8 mouse cellular contexts compared by ENCODE assay signal in genomic region chr8:84237542-84238229, GRCm38 (mm10). TPM values are rescaled to one million over a fixed set of nuclear protein-coding genes. Genes with fewer than 3 reads are reported as not detected.
A peak's percentile ranks its signal among the peaks of the same experiment; 100 is the strongest.
DNase-seq lines count a peak whose midpoint lies in the region; ATAC-seq and TF ChIP-seq lines count a peak whose summit lies in the region.

No protein-coding gene starts in this region.

- peak overlapping the region; percentile 94 for H3K27ac ChIP-seq in heart, adult 2 months
- H3K27ac ChIP-seq in brown adipose tissue, adult 24 weeks (replicated peaks; ENCODE audit: low read depth, low read length): peak overlapping the region; percentile 77
- peak overlapping the region; percentile 98 for H3K27ac ChIP-seq in hindbrain, embryonic 10.5 days
- peak overlapping the region; percentile 85 for H3K27ac ChIP-seq in lung, embryonic 15.5 days
- peak overlapping the region; percentile 71 for H3K27ac ChIP-seq in stomach, embryonic 16.5 days (ENCODE audit: low read length)

- TF ChIP-seq CTCF in heart, adult 2 months (IDR thresholded peaks at IDR 0.05): no peak

- peaks cover 9% of the 10 kb centered on the region for H3K4me1 ChIP-seq in heart, adult 2 months (ENCODE audit: control insufficient read depth, insufficient read depth, low read length)
- H3K4me1 ChIP-seq in brown adipose tissue, adult 24 weeks (ENCODE audit: control insufficient read depth, insufficient read depth, insufficient read length, low read length): peaks cover 8% of the 10 kb centered on the region; the same call in 1 of the 2 replicates
- H3K4me1 ChIP-seq in hindbrain, embryonic 10.5 days (replicated peaks): peaks cover 28% of the 10 kb centered on the region
- peaks cover 24% of the 10 kb centered on the region for H3K4me1 ChIP-seq in lung, embryonic 15.5 days
- peaks cover 9% of the 10 kb centered on the region for H3K4me1 ChIP-seq in stomach, embryonic 16.5 days (ENCODE audit: control insufficient read depth, insufficient read depth, low read length)

- H3K4me2 ChIP-seq in lung, embryonic 15.5 days: peak overlapping the region; percentile 77
- H3K4me2 ChIP-seq in stomach, embryonic 16.5 days (ENCODE audit: low read depth, low read length): peak overlapping the region; percentile 73

- H3K9ac ChIP-seq in heart, adult 2 months (ENCODE audit: low read depth, low read length): peak overlapping the region; percentile 74
- peak overlapping the region; percentile 67 for H3K9ac ChIP-seq in lung, embryonic 15.5 days
- peak overlapping the region; percentile 87 for H3K9ac ChIP-seq in stomach, embryonic 16.5 days (ENCODE audit: low read length)

- ATAC-seq in lung, embryonic 15.5 days (ENCODE audit: borderline replicate concordance, extremely low read depth, low FRiP score, low TSS enrichment): no peak
- no peak for ATAC-seq in stomach, embryonic 16.5 days (ENCODE audit: insufficient read depth, low FRiP score)

- no peak for TF ChIP-seq EP300 in heart, adult 2 months (IDR thresholded peaks at IDR 0.05; ENCODE audit: insufficient read depth, low read depth, low read length)

- H3K27me3 ChIP-seq in heart, adult 2 months (ENCODE audit: control insufficient read depth, insufficient read depth, low read length): no peaks in the 10 kb centered on the region
- no peaks in the 10 kb centered on the region for H3K27me3 ChIP-seq in hindbrain, embryonic 10.5 days (ENCODE audit: insufficient read depth, poor library complexity, severe bottlenecking)
- H3K27me3 ChIP-seq in lung, embryonic 15.5 days: no peaks in the 10 kb centered on the region
- no peaks in the 10 kb centered on the region for H3K27me3 ChIP-seq in stomach, embryonic 16.5 days (ENCODE audit: control insufficient read depth, insufficient read depth, low read length)

- H3K9me3 ChIP-seq in hindbrain, embryonic 10.5 days: no peaks in the 10 kb centered on the region
- no peaks in the 10 kb centered on the region for H3K9me3 ChIP-seq in lung, embryonic 15.5 days
- no peaks in the 10 kb centered on the region for H3K9me3 ChIP-seq in stomach, embryonic 16.5 days (replicated peaks; ENCODE audit: control insufficient read depth, low read length)

- H3K4me3 ChIP-seq in heart, adult 2 months: peak overlapping the region; percentile 54
- peak overlapping the region; percentile 72 for H3K4me3 ChIP-seq in brown adipose tissue, adult 24 weeks (ENCODE audit: insufficient read depth, low read depth, low read length)
- H3K4me3 ChIP-seq in hindbrain, embryonic 10.5 days: peak overlapping the region; percentile 98
- peak overlapping the region; percentile 85 for H3K4me3 ChIP-seq in lung, embryonic 15.5 days
- peak overlapping the region; percentile 91 for H3K4me3 ChIP-seq in stomach, embryonic 16.5 days (replicated peaks; ENCODE audit: low read length)

- no peak for DNase-seq in heart, adult 2 months
- DNase-seq in heart, adult 8-10 months (ENCODE audit: low spot score): no peak
- no peak for DNase-seq in hindbrain, embryonic 10.5 days (ENCODE audit: low spot score)
- DNase-seq in c-Kit-positive CD71-positive TER-119-positive erythroid progenitor cells, embryonic 14.5 days (ENCODE audit: low spot score): no peak
- DNase-seq in right cerebral cortex, postnatal 10 days (ENCODE audit: low spot score in 2 of 2): no peak

- H3K36me3 ChIP-seq in heart, adult 2 months (ENCODE audit: control insufficient read depth, insufficient read depth, low read length): no peaks in the 10 kb centered on the region
- H3K36me3 ChIP-seq in hindbrain, embryonic 10.5 days: peaks cover 23% of the 10 kb centered on the region
- H3K36me3 ChIP-seq in lung, embryonic 15.5 days: peaks cover 12% of the 10 kb centered on the region; the same call in 1 of the 2 replicates
- H3K36me3 ChIP-seq in stomach, embryonic 16.5 days (ENCODE audit: control insufficient read depth, insufficient read depth, low read length): 0 out of 2 replicates have a peak, but pooled peaks cover 4% of the 10 kb centered on the region

- TF ChIP-seq POLR2A in heart, adult 2 months (IDR thresholded peaks at IDR 0.05; ENCODE audit: insufficient read depth, low read depth, low read length): no peak; the same call in 1 of the 2 replicates

- peaks cover 2% of the 10 kb centered on the region; the same call in 1 of the 2 replicates for H3K79me2 ChIP-seq in heart, adult 2 months (replicated peaks; ENCODE audit: control insufficient read depth, insufficient read depth, low read length)

- WGBS in heart, adult 2 months: 12% methylated on average over 19 of the region's 19 CpGs
- WGBS in hindbrain, embryonic 10.5 days: 22% methylated on average over 19 of the region's 19 CpGs
- 14% methylated on average over 19 of the region's 19 CpGs for WGBS in lung, embryonic 15.5 days
- 13% methylated on average over 19 of the region's 19 CpGs for WGBS in stomach, embryonic 16.5 days

- intact Hi-C loops in heart, adult 2 months (cut with DNase I): loop anchor here (1.0 to 2.0 kb wide), 2 partner anchors 12 to 19 kb away; partner anchors contain the start of genes D8Ertd738e and Mri1

RNA-seq across cellular contexts. Expression of gene Zswim4, which starts 0.8 kb away (rescaled TPM):
- 1 to 10 TPM; 6.8 to 8.2 TPM for total RNA-seq in heart, adult 2 months (2021)
- polyA plus RNA-seq in heart, adult 2 months (2012; rRNA removed): 7.6 and 10.4 TPM in 2 replicates
- total RNA-seq in heart, adult 8-10 months (2022): 1 to 10 TPM; 6.6 to 8.0 (median 7.2) TPM
- polyA plus RNA-seq in brown adipose tissue, adult 24 weeks (2012; ENCODE audit: insufficient read depth, insufficient read length, missing spikeins): 2.7 and 2.8 TPM in 2 replicates
- 36.9 and 53.5 TPM in 2 replicates for polyA plus RNA-seq in hindbrain, embryonic 10.5 days (2016; fragmentation: Nextera tagmentation; extraction: Ambion mirVana)
- 13.6 and 14.2 TPM in 2 replicates for polyA plus RNA-seq in lung, embryonic 15.5 days (2015; fragmentation: Nextera tagmentation; extraction: Ambion mirVana)
- polyA plus RNA-seq in stomach, embryonic 16.5 days (2015; fragmentation: Nextera tagmentation; extraction: Ambion mirVana): 9.7 and 10.5 TPM in 2 replicates

RNA-seq across cellular contexts. Expression of gene D8Ertd738e, which starts 11.8 kb away (rescaled TPM):
- 100 to 1,000 TPM; 206 to 249 TPM for total RNA-seq in heart, adult 2 months (2021)
- polyA plus RNA-seq in heart, adult 2 months (2012; rRNA removed): 144 and 158 TPM in 2 replicates
- total RNA-seq in heart, adult 8-10 months (2022): 100 to 1,000 TPM; 165 to 232 (median 189) TPM
- 245 and 259 TPM in 2 replicates for polyA plus RNA-seq in brown adipose tissue, adult 24 weeks (2012; ENCODE audit: insufficient read depth, insufficient read length, missing spikeins)
- polyA plus RNA-seq in hindbrain, embryonic 10.5 days (2016; fragmentation: Nextera tagmentation; extraction: Ambion mirVana): 386 TPM in 2 replicates
- polyA plus RNA-seq in lung, embryonic 15.5 days (2015; fragmentation: Nextera tagmentation; extraction: Ambion mirVana): 320 and 350 TPM in 2 replicates
- 271 and 289 TPM in 2 replicates for polyA plus RNA-seq in stomach, embryonic 16.5 days (2015; fragmentation: Nextera tagmentation; extraction: Ambion mirVana)

RNA-seq across cellular contexts. Expression of gene Mri1, which starts 19.4 kb away (rescaled TPM):
- total RNA-seq in heart, adult 2 months (2021): 10 to 100 TPM; 10.8 to 12.0 TPM
- polyA plus RNA-seq in heart, adult 2 months (2012; rRNA removed): 13.6 and 20.8 TPM in 2 replicates
- 10 to 100 TPM; 10.5 to 15.0 (median 12.5) TPM for total RNA-seq in heart, adult 8-10 months (2022)
- 12.9 and 13.0 TPM in 2 replicates for polyA plus RNA-seq in brown adipose tissue, adult 24 weeks (2012; ENCODE audit: insufficient read depth, insufficient read length, missing spikeins)
- 65.3 and 72.1 TPM in 2 replicates for polyA plus RNA-seq in hindbrain, embryonic 10.5 days (2016; fragmentation: Nextera tagmentation; extraction: Ambion mirVana)
- 67.2 and 72.4 TPM in 2 replicates for polyA plus RNA-seq in lung, embryonic 15.5 days (2015; fragmentation: Nextera tagmentation; extraction: Ambion mirVana)
- polyA plus RNA-seq in stomach, embryonic 16.5 days (2015; fragmentation: Nextera tagmentation; extraction: Ambion mirVana): 49.2 and 55.0 TPM in 2 replicates

RNA-seq across cellular contexts. Expression of gene Ccdc130, which starts 32.5 kb away (rescaled TPM):
- 1 to 10 TPM; 5.0 to 8.1 TPM for total RNA-seq in heart, adult 2 months (2021)
- 19.9 and 20.8 TPM in 2 replicates for polyA plus RNA-seq in heart, adult 2 months (2012; rRNA removed)
- total RNA-seq in heart, adult 8-10 months (2022): 10 to 100 TPM in 2 of 4 experiments, 1 to 10 TPM in 2; 7.5 to 12.3 (median 9.8) TPM
- 6.9 and 8.5 TPM in 2 replicates for polyA plus RNA-seq in brown adipose tissue, adult 24 weeks (2012; ENCODE audit: insufficient read depth, insufficient read length, missing spikeins)
- polyA plus RNA-seq in hindbrain, embryonic 10.5 days (2016; fragmentation: Nextera tagmentation; extraction: Ambion mirVana): 22.2 and 27.2 TPM in 2 replicates
- 20.5 and 22.8 TPM in 2 replicates for polyA plus RNA-seq in lung, embryonic 15.5 days (2015; fragmentation: Nextera tagmentation; extraction: Ambion mirVana)
- polyA plus RNA-seq in stomach, embryonic 16.5 days (2015; fragmentation: Nextera tagmentation; extraction: Ambion mirVana): 18.8 and 19.0 TPM in 2 replicates

RNA-seq across cellular contexts. Expression of gene Nanos3, which starts 52.7 kb away (rescaled TPM):
- 1 to 10 TPM in 1 of 2 experiments, not detected in 1; 1.9 TPM for total RNA-seq in heart, adult 2 months (2021)
- polyA plus RNA-seq in heart, adult 2 months (2012; rRNA removed): 0.61 TPM in 1 of 2 replicates, not detected in the other
- 1 to 10 TPM in 3 of 4 experiments, under 1 TPM in 1; 0.98 to 1.7 (median 1.5) TPM for total RNA-seq in heart, adult 8-10 months (2022)
- not detected in 2 replicates for polyA plus RNA-seq in brown adipose tissue, adult 24 weeks (2012; ENCODE audit: insufficient read depth, insufficient read length, missing spikeins)
- polyA plus RNA-seq in hindbrain, embryonic 10.5 days (2016; fragmentation: Nextera tagmentation; extraction: Ambion mirVana): 2.5 and 6.8 TPM in 2 replicates
- polyA plus RNA-seq in lung, embryonic 15.5 days (2015; fragmentation: Nextera tagmentation; extraction: Ambion mirVana): 2.7 and 3.2 TPM in 2 replicates
- 1.3 TPM in 1 of 2 replicates, not detected in the other for polyA plus RNA-seq in stomach, embryonic 16.5 days (2015; fragmentation: Nextera tagmentation; extraction: Ambion mirVana)
